Mouse (Mus musculus): ENCODE measurements around the gene Strip2.

GRCm38 (mm10) chr6:29930087-29930486, 13.3 kb downstream of the Strip2 start:
- TF ChIP-seq POLR2A (IDR thresholded peaks at IDR 0.05; ENCODE audit: low read depth, low read length) = no peak
- TF ChIP-seq CTCF (IDR thresholded peaks at IDR 0.05; ENCODE audit: extremely low read depth, insufficient read depth, insufficient read length, insufficient replicate concordance) = no peak
